15 mouse cellular contexts compared by ENCODE assay signal in the genomic region with DNA sequence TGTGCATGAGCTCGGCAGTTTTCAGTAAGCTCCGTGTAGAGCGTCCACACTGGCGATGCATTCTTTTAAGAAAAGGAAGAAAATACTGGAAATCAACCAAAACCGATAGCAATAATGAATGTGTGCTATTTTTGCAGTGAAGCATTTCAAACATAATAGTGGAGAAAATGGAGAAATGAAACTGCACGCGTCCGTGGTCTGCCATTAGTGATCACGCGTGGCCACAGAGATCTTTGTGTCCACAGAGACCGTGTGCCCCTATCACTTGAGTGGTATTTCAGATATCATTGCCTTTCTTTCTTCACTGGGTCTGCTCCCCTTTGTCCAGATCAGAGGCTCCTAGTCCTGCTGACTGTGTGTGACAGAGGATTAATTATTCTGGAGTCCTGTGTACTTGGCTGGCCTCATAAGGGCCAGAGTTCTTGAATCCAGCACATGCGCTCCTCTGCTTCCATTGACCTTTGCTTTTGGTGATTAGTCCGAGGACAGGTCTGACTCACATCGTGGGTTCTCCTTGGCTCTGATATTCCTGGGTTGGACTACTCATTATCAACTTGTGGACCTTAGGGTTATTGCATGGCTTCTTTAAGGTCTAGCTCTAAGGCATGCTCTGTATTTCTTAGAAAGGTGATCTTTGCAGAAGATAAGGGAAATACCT. TPM values are rescaled to one million over a fixed set of nuclear protein-coding genes. Genes with fewer than 3 reads are reported as not detected.
A peak's percentile ranks its signal among the peaks of the same experiment; 100 is the strongest.
DNase-seq lines count a peak whose midpoint lies in the region; ATAC-seq and TF ChIP-seq lines count a peak whose summit lies in the region.
"Had no signal": no experiment of that assay in that cellular context is flagged by ENCODE, and none has a peak within 500 bp of the region (broad histone marks: within the 10 kb centered on the region; RNA-seq: fewer than 3 reads in every experiment).

No protein-coding gene starts in this region.

- no peaks in the 10 kb centered on the region for H3K9me3 ChIP-seq in CH12.LX (replicated peaks; ENCODE audit: low read length)
- H3K9me3 ChIP-seq in embryonic facial prominence, embryonic 13.5 days = no peaks in the 10 kb centered on the region
- H3K9me3 ChIP-seq in limb, embryonic 10.5 days (replicated peaks) = no peaks in the 10 kb centered on the region
- no peaks in the 10 kb centered on the region for H3K9me3 ChIP-seq in midbrain, embryonic 13.5 days
- H3K9me3 ChIP-seq: hindbrain, embryonic 10.5 days; liver, embryonic 15.5 days; midbrain, embryonic 10.5 days; neural tube, embryonic 13.5 days had no signal

- H3K4me1 ChIP-seq in CH12.LX (ENCODE audit: control insufficient read depth in 1 of 2, insufficient read depth in 2 of 2) = peaks cover 0 to 5% of the 10 kb centered on the region in 2 experiments; a peak in 1 of 4 replicates
- H3K4me1 ChIP-seq in embryonic facial prominence, embryonic 13.5 days = peaks cover 82% of the 10 kb centered on the region
- H3K4me1 ChIP-seq in limb, embryonic 10.5 days = peaks cover 38% of the 10 kb centered on the region
- H3K4me1 ChIP-seq in midbrain, embryonic 13.5 days (replicated peaks) = peaks cover 14% of the 10 kb centered on the region

- TF ChIP-seq EP300 in CH12.LX (IDR thresholded peaks at IDR 0.05; ENCODE audit: low read length) = 0 out of 2 replicates have a peak, but pooled peaks have one; percentile 23

- no peak for TF ChIP-seq RAD21 in CH12.LX (IDR thresholded peaks at IDR 0.05; ENCODE audit: low read depth, low read length)

- no peak for DNase-seq in gastrocnemius, adult 2 months
- DNase-seq in gastrocnemius, postnatal 10 days = no peak
- peak; percentile 5 for DNase-seq in CH12.LX (ENCODE audit: extremely low read depth)
- DNase-seq in limb, embryonic 10.5 days (ENCODE audit: low spot score) = no peak
- no peak for DNase-seq in right cerebral cortex, postnatal 36 days (ENCODE audit: low spot score in 2 of 2)
- DNase-seq in urinary bladder, postnatal 36 days (ENCODE audit: low spot score in 2 of 2) = no peak
- DNase-seq: cerebellum, postnatal 36 days; layer of hippocampus, postnatal 36 days had no signal

- H3K4me3 ChIP-seq in gastrocnemius, adult 2 months = no peak overlapping the region
- H3K4me3 ChIP-seq in CH12.LX (replicated peaks in 1 of 3; ENCODE audit: low read depth in 2 of 3, low read length in 2 of 3, poor library complexity in 1 of 3) = no peak overlapping the region
- H3K4me3 ChIP-seq in embryonic facial prominence, embryonic 13.5 days = no peak overlapping the region
- H3K4me3 ChIP-seq in limb, embryonic 10.5 days = no peak overlapping the region
- H3K4me3 ChIP-seq in midbrain, embryonic 13.5 days (replicated peaks) = no peak overlapping the region
- H3K4me3 ChIP-seq: hindbrain, embryonic 10.5 days; liver, embryonic 15.5 days; midbrain, embryonic 10.5 days; neural tube, embryonic 13.5 days had no signal

- H3K9ac ChIP-seq in CH12.LX (ENCODE audit: insufficient read depth, low read depth) = no peak overlapping the region
- H3K9ac ChIP-seq in embryonic facial prominence, embryonic 13.5 days = no peak overlapping the region
- H3K9ac ChIP-seq in midbrain, embryonic 13.5 days (replicated peaks) = no peak overlapping the region
- H3K9ac ChIP-seq: liver, embryonic 15.5 days; neural tube, embryonic 13.5 days had no signal

- dilution Hi-C loops in CH12.LX (cut with MboI; ENCODE audit: extremely low pct_ligation_motif_present, extremely low pct_unique_long_range_greater_than_20kb, low sequenced_read_pairs) = no loop called here

- 84% methylated on average over 14 of the region's 14 CpGs for WGBS in embryonic facial prominence, embryonic 13.5 days
- WGBS in limb, embryonic 10.5 days = 91% methylated on average over 14 of the region's 14 CpGs
- WGBS in midbrain, embryonic 13.5 days = 90% methylated on average over 14 of the region's 14 CpGs

- in situ Hi-C loops in CH12.LX (cut with MboI; ENCODE audit: low pct_ligation_motif_present, low pct_unique_long_range_greater_than_20kb, low sequenced_read_pairs) = no loop called here

- TF ChIP-seq POLR2A in CH12.LX (IDR thresholded peaks at IDR 0.05; ENCODE audit: low read depth, low read length) = no peak

- H3K27me3 ChIP-seq in CH12.LX (replicated peaks) = no peaks in the 10 kb centered on the region
- no peaks in the 10 kb centered on the region for H3K27me3 ChIP-seq in embryonic facial prominence, embryonic 13.5 days
- H3K27me3 ChIP-seq in limb, embryonic 10.5 days (ENCODE audit: low read depth, poor library complexity, severe bottlenecking) = no peaks in the 10 kb centered on the region
- no peaks in the 10 kb centered on the region for H3K27me3 ChIP-seq in midbrain, embryonic 13.5 days
- H3K27me3 ChIP-seq: liver, embryonic 15.5 days; neural tube, embryonic 13.5 days had no signal

- no peaks in the 10 kb centered on the region for H3K79me2 ChIP-seq in CH12.LX (replicated peaks; ENCODE audit: control insufficient read depth, extremely low read depth, insufficient read depth, poor library complexity, severe bottlenecking)

- TF ChIP-seq CTCF in gastrocnemius, adult 2 months (IDR thresholded peaks at IDR 0.05) = no peak
- no peak for TF ChIP-seq CTCF in CH12.LX (conservative IDR thresholded peaks at IDR 0.05 in 1 of 2, IDR thresholded peaks at IDR 0.05 in 1 of 2; ENCODE audit: low read depth in 2 of 2, low read length in 2 of 2)

- no peak for ATAC-seq in embryonic facial prominence, embryonic 13.5 days (ENCODE audit: insufficient number of reproducible peaks, insufficient read depth, low FRiP score, low TSS enrichment, low read depth)
- no peak for ATAC-seq in midbrain, embryonic 13.5 days
- ATAC-seq: forebrain, embryonic 16.5 days had no signal

- H3K36me3 ChIP-seq in CH12.LX (replicated peaks in 1 of 2; ENCODE audit: control insufficient read depth in 1 of 2, insufficient read depth in 1 of 2, low read length in 1 of 2) = no peaks in the 10 kb centered on the region
- peaks cover 4% of the 10 kb centered on the region for H3K36me3 ChIP-seq in embryonic facial prominence, embryonic 13.5 days
- peaks cover 25% of the 10 kb centered on the region for H3K36me3 ChIP-seq in limb, embryonic 10.5 days
- H3K36me3 ChIP-seq in midbrain, embryonic 13.5 days = no peaks in the 10 kb centered on the region
- H3K36me3 ChIP-seq: hindbrain, embryonic 10.5 days; liver, embryonic 15.5 days; midbrain, embryonic 10.5 days; neural tube, embryonic 13.5 days had no signal

- no peak overlapping the region for H3K4me2 ChIP-seq in CH12.LX (ENCODE audit: insufficient read depth, low read depth, poor library complexity, severe bottlenecking)
- no peak overlapping the region for H3K4me2 ChIP-seq in embryonic facial prominence, embryonic 13.5 days
- H3K4me2 ChIP-seq in midbrain, embryonic 13.5 days (replicated peaks) = no peak overlapping the region
- H3K4me2 ChIP-seq: liver, embryonic 15.5 days; neural tube, embryonic 13.5 days had no signal

- intact Hi-C loops in gastrocnemius, adult 2 months (cut with DNase I) = no loop called here

- peak overlapping the region; percentile 87 for H3K27ac ChIP-seq in gastrocnemius, adult 2 months
- no peak overlapping the region for H3K27ac ChIP-seq in CH12.LX (ENCODE audit: insufficient read depth, low read depth)
- 0 out of 2 replicates have a peak overlapping the region, but pooled peaks have one; percentile 1 for H3K27ac ChIP-seq in embryonic facial prominence, embryonic 13.5 days
- H3K27ac ChIP-seq in limb, embryonic 10.5 days = 0 out of 2 replicates have a peak overlapping the region, but pooled peaks have one; percentile 3
- no peak overlapping the region for H3K27ac ChIP-seq in midbrain, embryonic 13.5 days
- H3K27ac ChIP-seq: hindbrain, embryonic 10.5 days; neural tube, embryonic 13.5 days had no signal

TF ChIP-seq in CH12.LX, 34 proteins besides CTCF, POLR2A, EP300 and RAD21:
- TF ChIP-seq IRF4 (IDR thresholded peaks at IDR 0.05; ENCODE audit: low read depth, low read length) = peak; percentile 54; the same call in 1 of the 2 replicates
- no peak for TF ChIP-seq POLR2AphosphoS2 (IDR thresholded peaks at IDR 0.05; ENCODE audit: low read depth, low read length)
- TF ChIP-seq BHLHE40 (IDR thresholded peaks at IDR 0.05; ENCODE audit: low read depth, low read length) = peak; percentile 78
TF ChIP-seq in CH12.LX: peak in this region for 2.

RNA-seq across cellular contexts. Expression of a gene that starts 56.3 kb away (rescaled TPM):
- 10 to 100 TPM; 73.9 to 88.3 TPM for total RNA-seq in gastrocnemius, adult 2 months (2021)
- 10 to 100 TPM; 34.1 to 40.8 TPM for total RNA-seq in gastrocnemius, postnatal 10 days (2021)
- total RNA-seq in CH12.LX (2012; rRNA removed) (11.5 and 20.1 TPM in 2 replicates), CH12.LX (2014; rRNA removed) (0.65 and 0.85 TPM in 2 replicates)
- 1.1 and 1.8 TPM in 2 replicates for polyA plus RNA-seq in CH12.LX (2012; ENCODE audit: insufficient read length, low read depth)
- polyA plus RNA-seq in embryonic facial prominence, embryonic 13.5 days (2015; fragmentation: Nextera tagmentation; extraction: Ambion mirVana) = 47.7 and 94.8 TPM in 2 replicates
- polyA plus RNA-seq in limb, embryonic 10.5 days (2016; fragmentation: Nextera tagmentation; extraction: Ambion mirVana) = 64.3 and 67.1 TPM in 2 replicates
- polyA plus RNA-seq in midbrain, embryonic 13.5 days (2015; fragmentation: Nextera tagmentation; extraction: Ambion mirVana) = 5.3 and 10.3 TPM in 2 replicates

Comparison
In these comparisons a context has a peak if more than half of its experiments do, and no peak if none do; other contexts are left out.
1. H3K27ac ChIP-seq: peak in gastrocnemius, adult 2 months (single experiment), embryonic facial prominence, embryonic 13.5 days (single experiment) and limb, embryonic 10.5 days (single experiment); none in CH12.LX (single experiment) and midbrain, embryonic 13.5 days (single experiment).